Mouse (Mus musculus): ENCODE data around the gene Zscan4-ps2. TPM values are rescaled to one million over a fixed set of nuclear protein-coding genes. Genes with fewer than 3 reads are reported as not detected.
"Not testable (repeated sequence)": the region's sequence is repeated elsewhere in the genome, so short reads cannot be mapped to it uniquely, and the experiment has no call there.

The Zscan4-ps2 gene
- not detected in 2 replicates for total RNA-seq (2017)

DNA sequence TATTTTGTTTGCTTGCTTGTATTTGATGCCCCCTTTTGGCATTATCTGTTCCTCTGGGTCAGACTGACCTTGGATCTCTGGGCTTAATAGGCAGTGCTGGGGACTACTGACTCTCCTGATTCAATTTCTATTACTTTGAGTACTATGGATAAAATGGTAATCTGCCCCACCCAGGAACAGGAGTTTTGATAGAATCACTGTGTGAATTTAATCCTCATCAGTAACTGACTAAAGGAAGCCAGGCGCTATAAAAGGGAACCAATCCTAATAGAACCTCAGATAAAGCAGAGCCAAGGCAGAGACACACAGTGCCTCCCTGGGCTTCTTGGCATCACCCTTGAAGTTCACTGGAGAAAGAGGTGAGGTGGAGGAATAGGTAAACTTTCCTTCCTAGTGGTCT lies at the start of gene Zscan4-ps2:
TSS of gene Zscan4-ps2 (plus strand) at position 301 of the 400 bp plus-strand sequence.
- not testable (repeated sequence) for ATAC-seq (replicated peaks; ENCODE audit: low read depth, poor library complexity, severe bottlenecking)

Other genes with a start within 250 kb of the Zscan4-ps2 start
- not detected in 2 replicates for gene Zscan4e, start 203.6 kb upstream of the Zscan4-ps2 start, total RNA-seq (2017)
- not detected in 2 replicates for gene Zscan4f, start 116.4 kb upstream of the Zscan4-ps2 start, total RNA-seq (2017)
- gene Zscan4-ps3, start 95.0 kb downstream of the Zscan4-ps2 start, total RNA-seq (2017), result not detected in 2 replicates
- not detected in 2 replicates for gene Vmn1r72, start 165.8 kb downstream of the Zscan4-ps2 start, total RNA-seq (2017)
- not detected in 2 replicates for gene Vmn1r73, start 216.0 kb downstream of the Zscan4-ps2 start, total RNA-seq (2017)